Mouse (Mus musculus) neural tube, embryonic 12.5 days (tissue): Measurements from ENCODE around the gene Cox5b. TPM values are rescaled to one million over a fixed set of nuclear protein-coding genes. Genes with fewer than 3 reads are reported as not detected.
"Not testable (repeated sequence)": the region's sequence is repeated elsewhere in the genome, so short reads cannot be mapped to it uniquely, and the experiment has no call there.

Experiments
- ATAC-seq: fragments of 200-750 bp; cut with Nextera tagmentation; 2 replicates; pipeline ENCODE4 v1.8.0; 2017; ENCODE audit warnings: low read depth, mild to moderate bottlenecking, moderate TSS enrichment, moderate library complexity; ENCODE audit not compliant: low FRiP score
- H3K27ac ChIP-seq: fragments of 300-500 bp; sonication (generic); 2 replicates; pipeline ENCODE4 v1.5.1; 2016
- H3K27me3 ChIP-seq: fragments of 300-500 bp; sonication (generic); replicated peaks from 2 replicates; pipeline ENCODE4 v1.6.1; 2016; ENCODE audit warnings: mild to moderate bottlenecking
- H3K36me3 ChIP-seq: fragments of 300-500 bp; sonication (generic); 2 replicates; pipeline ENCODE4 v1.6.1; 2016; ENCODE audit warnings: mild to moderate bottlenecking
- H3K4me1 ChIP-seq: fragments of 300-500 bp; sonication (generic); 2 replicates; pipeline ENCODE4 v1.6.1; 2016
- H3K4me2 ChIP-seq: fragments of 300-500 bp; sonication (generic); replicated peaks from 2 replicates; pipeline ENCODE4 v1.6.1; 2016; ENCODE audit warnings: mild to moderate bottlenecking
- H3K4me3 ChIP-seq: fragments of 300-500 bp; sonication (generic); 2 replicates; pipeline ENCODE4 v1.5.1; 2016
- H3K9ac ChIP-seq: fragments of 300-500 bp; sonication (generic); 2 replicates; pipeline ENCODE4 v1.6.1; 2016; ENCODE audit warnings: mild to moderate bottlenecking
- H3K9me3 ChIP-seq: fragments of 300-500 bp; sonication (generic); 2 replicates; pipeline ENCODE4 v1.6.1; 2016; ENCODE audit warnings: mild to moderate bottlenecking
- WGBS: fragments of 180-500 bp; shearing (Covaris S2); methylation state at CpG from one replicate; pipeline ENCODE4 v1.1.7; 2016; 5-methylcytosine and 5-hydroxymethylcytosine counted together
- polyA plus RNA-seq: library from polyadenylated mRNA; unstranded; fragments of >200 nt; fragmentation: Nextera tagmentation; extraction: Ambion mirVana; gene quantifications from 2 replicates; pipeline ENCODE4 v1.2.1, GENCODE M21; 2016

The Cox5b gene
- polyA plus RNA-seq, 1 experiment from 2014 or later, result 537 TPM

- 56% methylated on average over 4 of the region's 4 CpGs for WGBS
- Histone ChIP-seq H3K4me2 (no peak overlapping the region), H3K27ac (no peak overlapping the region), H3K4me1 (no peaks in the 10 kb centered on the region), H3K4me3 (no peak overlapping the region), H3K9me3 (no peaks in the 10 kb centered on the region), H3K9ac (no peak overlapping the region), H3K27me3 (no peaks in the 10 kb centered on the region), H3K36me3 (no peaks in the 10 kb centered on the region)
- ATAC-seq, result no peak
Measured at GRCm38 (mm10) chr1:36665934-36666333, 25.3 kb upstream of the Cox5b start.

DNA sequence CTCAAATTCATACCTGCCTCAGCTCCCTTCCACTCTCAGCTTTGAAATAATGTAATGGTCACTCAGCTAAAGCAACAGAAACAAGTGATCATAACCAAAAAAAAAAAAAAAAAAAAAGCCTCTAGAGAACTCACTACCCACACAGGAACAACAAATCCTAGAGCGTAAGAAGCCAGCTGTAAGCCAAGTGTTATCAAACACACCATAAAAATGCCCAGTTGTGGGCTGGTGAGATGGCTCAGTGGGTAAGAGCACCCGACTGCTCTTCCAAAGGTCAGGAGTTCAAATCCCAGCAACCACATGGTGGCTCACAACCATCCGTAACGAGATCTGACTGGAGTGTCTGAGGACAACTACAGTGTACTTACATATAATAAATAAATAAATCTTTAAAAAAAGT lies 23.2 kb upstream of the Cox5b start:
- H3K27me3 ChIP-seq, H3K4me2 ChIP-seq, H3K9ac ChIP-seq, H3K36me3 ChIP-seq, H3K4me3 ChIP-seq, H3K9me3 ChIP-seq, H3K27ac ChIP-seq, ATAC-seq, H3K4me1 ChIP-seq: not testable (repeated sequence)
- WGBS, result 61% methylated on average over 4 of the region's 4 CpGs

DNA sequence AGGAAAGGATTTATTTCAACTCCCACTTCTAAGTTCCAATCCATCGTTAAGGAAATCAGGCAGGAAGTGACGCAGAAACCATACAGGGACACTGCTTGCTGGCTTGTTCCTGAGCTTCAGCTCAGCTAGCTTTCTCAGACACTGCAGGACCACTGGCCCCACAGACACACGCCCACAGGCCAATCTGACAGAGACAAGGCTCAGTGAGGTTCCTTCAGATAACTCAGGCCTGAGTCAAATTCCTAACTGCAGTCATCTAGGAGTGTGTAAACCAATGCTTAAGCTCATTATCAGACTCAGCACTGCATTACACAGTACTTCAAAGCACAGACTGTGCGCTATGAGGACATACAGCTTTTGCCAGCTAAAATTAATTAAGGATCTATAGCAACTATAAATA lies 21.0 kb upstream of the Cox5b start:
- ATAC-seq, result no peak
- no peaks in the 10 kb centered on the region for H3K9me3 ChIP-seq
- no peaks in the 10 kb centered on the region for H3K27me3 ChIP-seq
- WGBS, result 82% methylated on average over 4 of the region's 4 CpGs
- no peak overlapping the region for H3K27ac ChIP-seq
- H3K9ac ChIP-seq, result no peak overlapping the region
- no peak overlapping the region for H3K4me2 ChIP-seq
- H3K4me1 ChIP-seq, result no peaks in the 10 kb centered on the region; the same call in 1 of the 2 replicates
- H3K36me3 ChIP-seq, result no peaks in the 10 kb centered on the region
- no peak overlapping the region for H3K4me3 ChIP-seq

GRCm38 (mm10) chr1:36671260-36671659 lies 20.0 kb upstream of the Cox5b start:
- H3K4me2 ChIP-seq, result no peak overlapping the region
- H3K9ac ChIP-seq, result no peak overlapping the region
- no peaks in the 10 kb centered on the region; the same call in 1 of the 2 replicates for H3K4me1 ChIP-seq
- no peaks in the 10 kb centered on the region for H3K9me3 ChIP-seq
- H3K4me3 ChIP-seq, result no peak overlapping the region
- no peaks in the 10 kb centered on the region for H3K27me3 ChIP-seq
- no peak for ATAC-seq
- no peak overlapping the region for H3K27ac ChIP-seq
- WGBS, result 92% methylated on average over 10 of the region's 10 CpGs
- H3K36me3 ChIP-seq, result no peaks in the 10 kb centered on the region

- no peak for ATAC-seq
- no peak overlapping the region for H3K27ac ChIP-seq
- no peak overlapping the region for H3K4me3 ChIP-seq
- no peaks in the 10 kb centered on the region; the same call in 1 of the 2 replicates for H3K4me1 ChIP-seq
- H3K36me3 ChIP-seq, result no peaks in the 10 kb centered on the region
- H3K9ac ChIP-seq, result no peak overlapping the region
- WGBS, result 50% methylated on average over 16 of the region's 16 CpGs
- H3K9me3 ChIP-seq, result no peaks in the 10 kb centered on the region
- no peaks in the 10 kb centered on the region for H3K27me3 ChIP-seq
- no peak overlapping the region; the same call in 1 of the 2 replicates for H3K4me2 ChIP-seq
Measured at GRCm38 (mm10) chr1:36672648-36673350, 18.4 kb upstream of the Cox5b start.

DNA sequence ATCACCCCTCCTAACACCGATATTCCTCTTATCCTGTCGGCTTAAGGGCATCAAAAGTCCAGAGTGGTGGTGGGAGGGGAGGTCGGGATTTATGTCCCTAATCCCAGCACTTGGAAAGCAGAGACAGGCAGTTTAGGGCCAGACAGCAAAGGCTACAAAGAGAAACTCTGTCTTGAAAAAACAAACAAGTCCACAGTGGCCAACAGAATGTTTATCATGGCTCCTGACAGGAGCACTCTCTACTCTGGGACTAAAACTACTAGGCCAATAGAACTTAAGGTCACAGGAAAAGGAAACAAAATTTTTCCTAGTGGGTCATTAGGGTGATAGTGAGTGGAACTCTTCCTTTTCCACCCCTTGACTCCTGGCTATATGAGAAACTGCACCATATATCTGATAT lies 16.3 kb upstream of the Cox5b start:
- ATAC-seq, result no peak
- 51% methylated on average over 3 of the region's 3 CpGs for WGBS
- no peaks in the 10 kb centered on the region for H3K36me3 ChIP-seq
- no peak overlapping the region for H3K4me3 ChIP-seq
- no peak overlapping the region for H3K27ac ChIP-seq
- H3K4me2 ChIP-seq, result no peak overlapping the region
- H3K9ac ChIP-seq, result no peak overlapping the region
- no peaks in the 10 kb centered on the region; the same call in 1 of the 2 replicates for H3K4me1 ChIP-seq
- H3K27me3 ChIP-seq, result no peaks in the 10 kb centered on the region
- H3K9me3 ChIP-seq, result no peaks in the 10 kb centered on the region

DNA sequence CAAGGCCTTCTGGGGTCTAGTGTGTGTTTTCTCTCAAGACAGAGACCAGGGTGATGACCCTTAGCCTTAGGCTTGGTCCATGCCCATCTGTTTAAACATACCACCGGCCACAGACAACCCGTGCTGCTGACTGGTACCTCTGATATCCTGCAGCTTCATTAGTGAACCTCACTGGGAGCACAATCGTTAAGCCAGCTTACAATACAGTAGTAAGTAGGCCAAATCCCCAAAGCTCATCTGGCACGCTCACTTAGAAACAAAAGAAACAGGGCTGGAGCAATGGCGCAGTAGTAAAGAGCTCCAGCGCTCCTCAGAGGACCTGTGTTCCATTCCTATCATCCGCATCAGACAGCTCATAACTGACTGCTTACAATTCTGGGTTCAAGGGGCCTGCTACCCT lies 10.4 kb upstream of the Cox5b start:
- H3K4me1 ChIP-seq, result no peaks in the 10 kb centered on the region
- WGBS, result 70% methylated on average over 7 of the region's 7 CpGs
- no peak overlapping the region for H3K27ac ChIP-seq
- no peaks in the 10 kb centered on the region for H3K36me3 ChIP-seq
- H3K4me3 ChIP-seq, result no peak overlapping the region
- H3K9me3 ChIP-seq, result no peaks in the 10 kb centered on the region
- ATAC-seq, result no peak
- H3K4me2 ChIP-seq, result no peak overlapping the region
- no peak overlapping the region for H3K9ac ChIP-seq
- H3K27me3 ChIP-seq, result no peaks in the 10 kb centered on the region

GRCm38 (mm10) chr1:36682620-36683355 lies 8.5 kb upstream of the Cox5b start, which contains the start of gene Fam178b:
TSS of gene Fam178b (minus strand) at chr1:36683183.
- Histone ChIP-seq H3K9ac (no peak within 1 kb of the TSS), H3K27ac (no peak within 1 kb of the TSS), H3K4me1 (no peaks in the 10 kb centered on the region), H3K36me3 (no peaks in the 10 kb centered on the region), H3K4me3 (no peak within 1 kb of the TSS), H3K27me3 (no peaks in the 10 kb centered on the region), H3K9me3 (no peaks in the 10 kb centered on the region), H3K4me2 (no peak within 1 kb of the TSS)
- no peak for ATAC-seq
- WGBS, result 93% methylated on average over 39 of the region's 39 CpGs

DNA sequence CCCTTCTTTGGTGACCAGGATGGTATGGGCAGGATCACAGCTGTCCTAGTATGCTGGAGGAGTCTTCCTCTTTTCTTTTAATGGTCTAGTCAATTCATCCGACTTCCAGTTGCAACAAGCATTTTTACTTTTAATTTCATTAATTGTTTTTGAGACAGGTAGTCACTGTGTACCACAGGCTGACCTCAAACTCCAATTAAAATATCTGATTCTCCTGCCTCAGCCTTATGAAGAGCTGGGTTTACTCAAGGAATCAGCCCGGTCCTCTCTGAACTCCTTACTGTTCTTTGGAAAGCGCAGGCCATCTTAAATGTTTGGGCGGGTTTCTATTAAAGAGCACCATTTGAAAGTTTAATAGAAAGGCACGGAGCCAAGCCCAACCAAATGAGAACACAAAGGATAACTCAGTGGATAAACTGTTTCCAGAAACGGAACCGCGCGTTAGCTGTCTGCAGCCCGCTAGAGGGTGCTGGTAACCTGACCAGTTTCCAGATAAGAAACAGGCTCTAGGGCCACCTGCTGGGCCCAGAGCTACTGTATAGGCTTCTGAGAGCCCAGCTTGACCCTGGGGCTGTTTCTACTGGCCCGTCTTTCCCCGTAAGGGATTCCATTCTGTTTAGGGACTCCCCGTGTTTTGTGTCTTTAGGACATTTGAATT lies 7.3 kb upstream of the Cox5b start:
- no peak overlapping the region for H3K9ac ChIP-seq
- peak; percentile 33; the same call in 1 of the 2 replicates for ATAC-seq

DNA sequence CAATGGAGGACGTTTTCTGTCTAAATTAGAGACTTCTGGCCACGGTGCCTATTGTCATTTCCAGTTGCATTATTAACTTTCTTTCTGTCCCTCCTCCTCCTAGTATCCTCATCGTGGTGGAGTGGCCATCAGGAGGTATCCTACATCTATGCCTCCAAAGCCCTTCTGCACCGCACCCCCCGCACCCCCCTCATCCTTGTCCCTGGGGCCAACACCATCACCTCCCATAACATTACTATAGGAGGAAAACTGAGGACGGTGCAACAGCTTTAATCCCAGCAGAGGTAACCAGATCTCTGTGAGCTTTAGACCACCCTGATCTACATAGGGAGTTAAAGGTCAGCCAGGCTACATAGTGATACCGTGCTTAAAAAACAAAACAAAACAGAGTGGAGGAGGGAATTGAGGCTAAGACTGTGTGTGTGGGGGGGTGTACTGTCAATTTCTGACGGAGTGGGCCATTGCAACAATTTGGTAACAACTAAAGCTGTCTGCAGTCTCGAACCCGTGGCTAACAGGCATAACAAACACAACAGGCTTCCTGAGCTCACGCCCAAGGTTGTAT lies 496 bp upstream of the Cox5b start:
- no peaks in the 10 kb centered on the region for H3K9me3 ChIP-seq
- H3K9ac ChIP-seq, result peak overlapping the region; percentile 82; the same call in 1 of the 2 replicates
- peaks cover 10% of the 10 kb centered on the region for H3K4me1 ChIP-seq
- peak; percentile 65 for ATAC-seq
- H3K36me3 ChIP-seq, result peaks cover 15% of the 10 kb centered on the region
- peak overlapping the region; percentile 91 for H3K4me2 ChIP-seq
- H3K4me3 ChIP-seq, result peak overlapping the region; percentile 90
- H3K27ac ChIP-seq, result no peak overlapping the region
- 63% methylated on average over 11 of the region's 11 CpGs for WGBS
- no peaks in the 10 kb centered on the region for H3K27me3 ChIP-seq

More for the DNA sequence above, 7.3 kb upstream of the Cox5b start:
- Histone ChIP-seq H3K27ac (no peak overlapping the region), H3K4me2 (no peak overlapping the region), H3K27me3 (no peaks in the 10 kb centered on the region), H3K4me3 (no peak overlapping the region), H3K9me3 (no peaks in the 10 kb centered on the region), H3K4me1 (no peaks in the 10 kb centered on the region), H3K36me3 (no peaks in the 10 kb centered on the region)
- WGBS, result 12% methylated on average over 13 of the region's 13 CpGs

GRCm38 (mm10) chr1:36694871-36695270 lies 3.6 kb downstream of the Cox5b start:
- Histone ChIP-seq H3K4me3 (no peak overlapping the region), H3K4me2 (no peak overlapping the region), H3K9ac (no peak overlapping the region), H3K9me3 (no peaks in the 10 kb centered on the region), H3K27ac (no peak overlapping the region), H3K36me3 (peaks cover 28% of the 10 kb centered on the region), H3K27me3 (no peaks in the 10 kb centered on the region), H3K4me1 (peaks cover 10% of the 10 kb centered on the region)
- no peak for ATAC-seq
- 86% methylated on average over 6 of the region's 6 CpGs for WGBS

- no peak overlapping the region for H3K27ac ChIP-seq
- peaks cover 44% of the 10 kb centered on the region for H3K36me3 ChIP-seq
- no peak overlapping the region for H3K4me3 ChIP-seq
- ATAC-seq, result no peak
- no peaks in the 10 kb centered on the region for H3K27me3 ChIP-seq
- WGBS, result 83% methylated on average over 6 of the region's 6 CpGs
- H3K9me3 ChIP-seq, result no peaks in the 10 kb centered on the region
- no peak overlapping the region for H3K9ac ChIP-seq
- H3K4me1 ChIP-seq, result peaks cover 10% of the 10 kb centered on the region
- H3K4me2 ChIP-seq, result no peak overlapping the region
Measured at GRCm38 (mm10) chr1:36696411-36696810, 5.2 kb downstream of the Cox5b start.
